Mouse (Mus musculus): ENCODE results near the gene Bmx. TPM values are rescaled to one million over a fixed set of nuclear protein-coding genes. Genes with fewer than 3 reads are reported as not detected.

The Bmx gene
- total RNA-seq, 2 experiments from 2014 or later, result 0.23 to 0.32 TPM

DNA sequence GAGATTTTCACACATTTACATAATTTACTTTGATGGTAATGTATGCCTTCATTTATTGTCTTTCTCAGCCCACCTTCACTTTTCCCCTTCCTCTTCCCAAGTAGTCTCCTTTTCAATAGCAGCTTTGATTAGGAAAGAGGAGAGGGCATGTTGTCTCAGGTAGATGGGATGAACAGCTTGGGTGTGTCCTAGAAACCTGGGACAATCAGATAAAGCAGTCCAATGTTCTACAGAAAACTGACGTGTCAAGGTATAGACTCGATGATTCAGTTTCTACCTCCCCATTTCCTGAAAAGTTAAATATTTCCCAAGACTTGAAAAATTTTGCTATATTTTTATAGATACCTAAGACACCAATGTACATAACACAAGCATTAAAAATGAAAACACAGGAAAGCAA is 79.1 kb downstream of the Bmx start:
- no peak for DNase-seq
- intact Hi-C loops (cut with DNase I), result no loop called here

- intact Hi-C loops (cut with DNase I), result no loop called here
- no peak for DNase-seq
Measured at GRCm38 (mm10) chrX:164175780-164176179, 82.2 kb downstream of the Bmx start.

- intact Hi-C loops (cut with DNase I), result no loop called here
- no peak for DNase-seq
Measured at GRCm38 (mm10) chrX:164175311-164175710, 82.7 kb downstream of the Bmx start.

DNA sequence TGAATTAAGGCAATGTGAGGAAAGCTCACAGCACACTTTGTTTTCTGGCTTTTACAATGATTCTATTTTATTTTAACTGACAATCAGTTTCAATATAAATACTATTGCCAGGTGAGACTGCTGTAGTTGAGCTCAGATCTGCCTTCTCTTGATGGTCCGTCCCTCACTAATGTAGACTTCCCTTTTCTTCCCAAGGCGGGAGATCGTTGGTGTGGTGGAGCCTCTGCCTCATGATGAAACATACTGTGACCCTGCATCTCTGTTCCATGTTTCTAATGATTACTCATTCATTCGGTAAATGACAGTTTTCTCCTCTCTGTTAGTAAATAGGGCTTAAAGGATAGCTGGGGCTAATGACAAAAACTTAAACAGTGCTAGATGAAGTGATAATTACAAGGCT is 84.1 kb downstream of the Bmx start:
- intact Hi-C loops (cut with DNase I), result no loop called here
- DNase-seq, result no peak

GRCm38 (mm10) chrX:164171034-164171433 is 87.0 kb downstream of the Bmx start:
- intact Hi-C loops (cut with DNase I), result no loop called here
- no peak for DNase-seq

DNA sequence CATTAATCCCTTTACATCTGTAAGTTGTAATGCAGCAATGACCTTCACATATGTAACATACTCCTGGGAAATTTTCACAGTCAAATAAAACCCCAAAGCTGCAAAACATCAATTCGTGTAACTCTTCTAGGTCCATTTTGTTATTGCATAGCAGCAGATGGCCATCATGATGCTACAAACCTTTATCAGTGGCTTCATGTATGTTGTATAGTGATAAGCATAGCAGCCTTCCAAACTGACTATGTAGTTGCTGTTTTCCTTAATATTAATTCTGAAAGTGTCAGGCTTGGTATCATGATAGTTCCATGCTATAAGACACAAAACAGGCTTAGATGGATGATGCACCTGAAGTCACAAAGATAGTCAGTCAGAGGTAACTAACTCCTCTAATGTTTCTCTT is 93.3 kb downstream of the Bmx start:
- intact Hi-C loops (cut with DNase I), result no loop called here
- no peak for DNase-seq

DNA sequence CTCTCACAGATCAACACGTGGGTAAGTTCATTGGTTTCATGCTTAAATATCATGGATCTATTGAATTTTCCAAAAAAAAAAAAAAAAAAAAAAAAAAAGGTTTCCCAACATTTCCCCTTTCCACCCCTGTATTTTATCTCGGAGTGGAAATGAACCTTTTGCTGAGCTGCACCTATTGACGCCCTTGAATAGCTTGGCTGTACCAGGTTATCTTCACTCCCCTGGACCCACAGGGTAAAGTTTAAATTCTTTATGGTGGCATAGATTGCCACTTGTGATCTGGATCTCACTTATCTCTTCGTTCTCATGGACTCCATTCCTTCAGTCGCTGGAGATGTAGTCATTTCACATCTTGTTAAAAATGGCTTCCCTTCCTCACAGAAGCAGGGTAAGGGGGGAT is 103.4 kb downstream of the Bmx start:
- DNase-seq, result no peak

DNA sequence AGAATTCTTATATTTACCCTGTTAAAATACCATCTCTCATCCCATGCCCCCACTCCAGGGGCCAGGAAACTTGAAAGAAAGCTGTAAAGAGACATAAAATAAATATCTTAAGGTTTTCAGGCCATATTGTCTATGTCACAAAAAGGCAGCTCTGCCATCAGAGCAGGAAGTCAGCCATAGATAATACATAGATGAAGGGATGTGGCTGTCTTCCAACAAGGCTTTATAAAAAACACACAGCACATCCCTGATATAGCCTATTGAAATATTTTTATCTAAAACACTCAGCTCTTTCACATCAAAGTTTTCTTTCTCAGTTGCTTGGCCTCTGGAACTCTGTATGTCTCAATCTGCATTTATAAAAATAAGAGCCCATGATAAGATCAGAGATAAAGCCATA is 104.4 kb downstream of the Bmx start:
- no peak for DNase-seq
- intact Hi-C loops (cut with DNase I), result no loop called here

More for the DNA sequence above, 103.4 kb downstream of the Bmx start:
- intact Hi-C loops (cut with DNase I), result no loop called here

DNA sequence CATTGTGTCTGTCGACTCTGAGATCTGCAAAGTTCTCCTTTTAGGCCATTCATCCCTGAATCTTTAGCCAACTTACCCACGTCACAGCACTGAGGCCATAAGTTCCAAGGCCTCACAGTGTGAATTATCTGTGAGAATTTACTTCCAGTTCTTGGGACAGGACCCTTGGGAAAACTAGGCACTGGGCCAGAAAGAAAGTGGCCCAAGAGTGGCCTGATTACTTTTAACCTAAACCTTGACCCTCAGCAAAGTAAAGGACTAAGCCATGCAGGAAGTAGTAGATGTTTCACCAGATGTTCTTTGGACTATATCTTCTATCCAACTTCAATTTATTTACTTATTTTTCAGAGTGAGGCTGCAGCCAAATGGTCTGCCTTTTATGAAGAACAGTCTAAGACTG is 105.3 kb downstream of the Bmx start:
- intact Hi-C loops (cut with DNase I), result no loop called here
- DNase-seq, result no peak

- intact Hi-C loops (cut with DNase I), result no loop called here
- no peak for DNase-seq
Measured at GRCm38 (mm10) chrX:164145463-164146250, 112.3 kb downstream of the Bmx start.

Other genes starting within 250 kb of the Bmx start
- 1 to 10 TPM in 1 of 2 experiments, under 1 TPM in 1; 0.92 to 1.6 TPM for gene Car5b, start 230.2 kb downstream of the Bmx start, total RNA-seq (2021)
- 1 to 10 TPM; 2.5 to 3.3 TPM for gene Siah1b, start 181.7 kb downstream of the Bmx start, total RNA-seq (2021)
- gene Cltrn, start 169.4 kb downstream of the Bmx start, total RNA-seq (2021), result not detected
- gene Ace2, start 118.9 kb downstream of the Bmx start, total RNA-seq (2021), result under 1 TPM; 0.49 to 0.74 TPM
- 1 to 10 TPM; 3.2 to 3.6 TPM for gene Pir, start 11.2 kb upstream of the Bmx start, total RNA-seq (2021)
- gene Vegfd, start 115.2 kb upstream of the Bmx start, total RNA-seq (2021), result 1 to 10 TPM; 1.9 to 2.3 TPM
- gene Piga, start 161.6 kb upstream of the Bmx start, total RNA-seq (2021), result 1 to 10 TPM; 1.6 to 1.7 TPM
- gene Asb11, start 178.8 kb upstream of the Bmx start, total RNA-seq (2021), result 100 to 1,000 TPM in 1 of 2 experiments, 10 to 100 TPM in 1; 88.8 to 114 TPM
- not detected for gene Asb9, start 248.1 kb upstream of the Bmx start, total RNA-seq (2021)